Mouse (Mus musculus) myocyte (in vitro differentiated cells): ENCODE data around the gene Myo18b.

Experiments
- E2F4 ChIP-seq: IDR thresholded peaks from one replicate; pipeline ENCODE4 v1.6.1; 2011; ENCODE audit warnings: mild to moderate bottlenecking, control low read depth, moderate library complexity; ENCODE audit not compliant: insufficient read depth
- POLR2A ChIP-seq: IDR thresholded peaks from one replicate; pipeline ENCODE4 v1.6.1; 2011; ENCODE audit warnings: low read depth, mild to moderate bottlenecking, control low read depth, moderate library complexity; ENCODE audit not compliant: insufficient read length

DNA sequence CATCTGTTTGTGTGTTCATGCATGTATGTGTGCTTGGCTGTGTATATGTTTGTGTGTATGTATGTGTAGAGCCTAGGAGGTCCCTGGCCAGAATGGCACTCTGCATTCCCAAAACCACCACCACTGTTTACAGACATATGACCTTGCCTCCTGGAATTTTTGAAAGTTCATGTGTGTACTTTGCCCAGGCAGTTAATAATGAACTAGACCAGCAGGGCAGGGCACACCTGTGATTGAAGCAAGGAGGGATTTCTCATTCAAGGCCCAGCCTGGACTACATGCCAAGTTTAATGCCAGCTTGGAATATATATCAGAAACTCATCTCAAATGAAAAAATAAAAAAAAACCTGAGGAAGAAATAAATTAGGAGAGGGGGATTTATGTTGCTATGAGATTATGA, 25.8 kb upstream of the Myo18b start:
- TF ChIP-seq POLR2A, result no peak
- no peak for TF ChIP-seq E2F4
